Mouse (Mus musculus) cerebellum, postnatal 14 days (tissue): ENCODE measurements around the gene Slc4a1.
"Not testable (repeated sequence)": the region's sequence is repeated elsewhere in the genome, so short reads cannot be mapped to it uniquely, and the experiment has no call there.

Experiments used
- DNase-seq, 2 experiments: peaks; one replicate each; pipeline ENCODE4 v3.0.0; 2021; ENCODE audit warnings: mixed read lengths in 2 of 2

Slc4a1 gene

GRCm38 (mm10) chr11:102366103-102366502 is at the start of gene Slc4a1:
Gene Slc4a1, minus strand, starts transcription at chr11:102366203.
- not testable (repeated sequence) for DNase-seq

DNA sequence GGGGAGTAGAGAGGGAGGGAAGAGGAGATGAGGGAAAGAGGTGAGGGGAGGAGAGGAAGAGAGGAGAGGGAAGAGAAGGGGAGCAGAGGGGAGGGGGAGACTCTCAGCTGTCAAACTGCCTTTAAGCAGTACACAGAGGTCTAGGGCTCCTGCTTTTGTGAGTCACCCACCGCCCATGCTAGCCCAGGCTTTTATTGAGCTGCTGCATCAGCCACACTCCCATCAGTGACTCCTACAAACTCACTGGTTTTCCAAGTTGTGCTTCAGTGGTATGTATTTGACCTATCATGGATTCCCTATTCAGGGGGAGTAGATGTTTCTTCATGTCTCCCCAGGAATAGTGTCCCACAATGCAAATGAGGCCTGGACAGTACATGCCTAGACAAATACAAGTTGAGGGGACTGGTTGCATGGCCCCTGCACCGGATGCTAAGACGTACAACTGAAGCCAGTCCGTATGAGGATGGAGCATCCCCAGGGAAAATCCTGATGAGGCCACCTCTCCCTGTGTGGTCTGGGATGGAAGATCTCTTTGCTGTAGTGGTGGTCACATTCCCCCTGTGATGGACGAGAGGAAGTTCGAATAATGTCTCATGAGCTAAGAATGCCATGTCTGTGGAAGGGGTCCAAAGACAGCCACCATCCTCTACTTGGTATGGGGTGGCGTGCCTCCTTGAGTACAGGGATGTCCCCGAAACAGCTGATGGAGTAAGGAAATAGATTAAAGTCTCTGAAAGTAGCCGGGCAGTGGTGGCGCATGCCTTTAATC is 49.2 kb upstream of the Slc4a1 start:
- no peak for DNase-seq

DNA sequence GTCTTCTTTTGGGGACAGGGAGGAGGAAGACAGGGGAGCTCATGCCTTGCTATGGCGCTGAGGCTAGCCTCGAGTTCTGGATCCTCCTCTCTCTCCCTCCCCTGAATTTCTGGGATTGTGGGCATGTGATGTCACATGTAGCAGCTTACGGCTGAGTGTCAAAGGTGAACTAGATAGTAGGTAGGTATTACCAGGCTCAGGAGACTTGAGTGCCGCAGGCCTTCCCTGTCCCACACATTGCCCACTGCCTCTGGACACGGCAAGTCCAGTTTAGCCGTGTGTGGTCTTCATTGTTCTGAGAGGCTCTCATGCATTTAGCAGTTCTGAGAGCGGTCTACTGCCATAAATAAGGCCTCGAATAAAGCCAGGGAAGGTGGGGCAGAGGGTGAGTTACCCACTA is 47.1 kb upstream of the Slc4a1 start:
- no peak for DNase-seq

- peak; percentile 95 to 97 for DNase-seq
Observed at GRCm38 (mm10) chr11:102411704-102412103, 45.7 kb upstream of the Slc4a1 start.

DNA sequence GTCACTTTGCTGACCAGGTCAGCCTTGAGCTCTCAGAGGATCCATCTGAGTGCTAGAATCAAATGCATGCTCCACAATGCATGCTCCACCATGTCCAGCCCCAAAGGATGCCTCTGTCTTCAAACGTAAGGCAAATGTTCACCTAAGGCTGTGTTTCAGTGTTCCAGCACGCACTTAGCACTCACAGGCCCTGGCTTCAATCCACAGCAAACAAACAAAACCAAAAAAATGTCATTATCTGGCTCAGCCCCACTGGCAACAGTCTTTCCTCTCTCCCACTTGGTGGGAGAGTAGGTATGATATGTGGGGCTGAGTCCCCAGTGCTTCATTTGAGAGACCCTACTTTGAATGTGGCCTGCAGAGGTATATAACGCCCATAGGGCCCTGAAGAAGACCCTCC is 45.1 kb upstream of the Slc4a1 start:
- no peak for DNase-seq

- not testable (repeated sequence) for DNase-seq
Observed at GRCm38 (mm10) chr11:102410345-102410744, 44.3 kb upstream of the Slc4a1 start.

- DNase-seq = no peak
Observed at GRCm38 (mm10) chr11:102409795-102410330, 43.9 kb upstream of the Slc4a1 start.

GRCm38 (mm10) chr11:102408888-102409794 is 43.1 kb upstream of the Slc4a1 start:
- peak in 1 of 2 experiments; percentile 10 for DNase-seq

- peak; percentile 96 to 97 for DNase-seq
Observed at GRCm38 (mm10) chr11:102408344-102408876, 42.4 kb upstream of the Slc4a1 start.

DNA sequence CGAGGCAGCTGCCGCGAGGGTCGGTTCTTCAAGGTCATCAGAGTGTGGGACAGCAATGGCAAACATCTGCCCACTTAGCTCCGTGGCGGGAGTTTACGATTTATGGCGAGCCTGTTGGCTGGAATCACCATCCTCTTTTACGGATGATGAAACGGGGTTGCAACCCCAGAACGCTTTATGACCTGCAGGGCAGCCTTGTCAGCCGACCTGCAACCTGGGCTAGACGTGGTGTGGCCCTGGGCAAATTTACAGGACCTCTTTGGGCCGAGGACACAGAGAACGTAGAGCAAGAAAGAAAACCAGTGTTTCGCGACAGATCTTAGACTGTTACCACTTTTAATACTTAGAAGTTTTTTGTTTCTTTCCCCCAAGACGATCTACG is 41.8 kb upstream of the Slc4a1 start, which contains the start of gene Slc25a39:
Gene Slc25a39 (minus strand): TSS at position 113 of the 382 bp plus-strand sequence.
- DNase-seq = no peak

GRCm38 (mm10) chr11:102406900-102407833 is 41.2 kb upstream of the Slc4a1 start:
- peak; percentile 95 to 97 for DNase-seq

DNA sequence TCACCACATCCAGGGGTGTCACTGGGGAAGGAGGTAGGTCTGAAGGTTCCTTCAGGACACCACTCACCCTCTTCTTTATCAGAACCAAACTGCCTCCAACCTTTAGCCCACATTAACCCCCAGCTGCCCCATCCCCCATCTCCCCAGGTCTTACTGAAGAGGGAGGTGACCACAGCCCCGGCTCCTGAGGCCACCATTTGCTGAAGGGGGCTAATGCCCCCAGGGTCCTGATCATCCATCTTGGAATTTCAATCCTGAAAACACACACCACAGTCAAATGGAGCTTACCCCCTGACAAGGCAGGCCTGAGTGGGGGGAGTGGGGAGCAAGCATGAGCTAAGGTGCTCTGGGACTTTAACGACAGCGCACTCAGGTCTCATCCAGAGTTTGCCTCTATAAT is 40.4 kb upstream of the Slc4a1 start:
- peak; percentile 35 to 42 for DNase-seq

DNA sequence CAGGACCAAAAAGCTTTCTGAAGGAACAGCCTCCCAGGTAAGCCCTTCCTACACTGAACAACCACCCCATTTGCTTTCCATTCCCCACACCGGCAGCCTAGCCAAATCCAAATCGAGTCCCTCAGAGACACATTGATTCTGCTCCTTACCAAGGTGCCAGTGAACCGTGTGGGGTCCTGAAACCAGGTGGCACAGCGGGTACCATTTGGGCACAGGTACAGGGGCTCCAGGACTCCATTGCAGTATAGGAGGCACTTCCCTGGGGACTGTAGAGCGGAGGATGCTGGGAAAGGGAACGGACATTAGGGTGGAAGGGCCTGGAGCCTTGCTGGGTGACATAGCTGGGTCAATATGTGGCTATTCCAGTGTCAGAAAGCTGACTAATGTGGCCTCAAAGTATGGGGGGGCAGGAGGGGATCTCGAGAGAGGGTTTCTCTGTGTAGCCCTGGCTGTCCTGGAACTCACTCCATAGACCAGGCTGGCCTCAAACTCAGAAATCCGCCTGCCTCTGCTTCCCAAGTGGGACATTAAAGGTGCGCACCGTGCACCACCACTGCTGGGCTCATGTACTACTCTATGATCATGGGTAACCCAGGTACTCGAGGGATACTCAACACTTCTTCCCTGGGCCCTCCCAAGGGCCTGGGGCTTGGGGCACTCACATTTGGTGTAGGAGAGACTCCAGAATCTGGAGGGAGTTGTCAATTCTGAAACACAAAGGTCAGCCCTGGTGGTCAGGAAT is 39.7 kb upstream of the Slc4a1 start:
- DNase-seq = peak in 1 of 2 experiments; percentile 26

GRCm38 (mm10) chr11:102404161-102405010 is 38.4 kb upstream of the Slc4a1 start:
- peak in 1 of 2 experiments; percentile 21 for DNase-seq

GRCm38 (mm10) chr11:102403657-102404056 is 37.7 kb upstream of the Slc4a1 start:
- DNase-seq = peak; percentile 18 to 20

DNA sequence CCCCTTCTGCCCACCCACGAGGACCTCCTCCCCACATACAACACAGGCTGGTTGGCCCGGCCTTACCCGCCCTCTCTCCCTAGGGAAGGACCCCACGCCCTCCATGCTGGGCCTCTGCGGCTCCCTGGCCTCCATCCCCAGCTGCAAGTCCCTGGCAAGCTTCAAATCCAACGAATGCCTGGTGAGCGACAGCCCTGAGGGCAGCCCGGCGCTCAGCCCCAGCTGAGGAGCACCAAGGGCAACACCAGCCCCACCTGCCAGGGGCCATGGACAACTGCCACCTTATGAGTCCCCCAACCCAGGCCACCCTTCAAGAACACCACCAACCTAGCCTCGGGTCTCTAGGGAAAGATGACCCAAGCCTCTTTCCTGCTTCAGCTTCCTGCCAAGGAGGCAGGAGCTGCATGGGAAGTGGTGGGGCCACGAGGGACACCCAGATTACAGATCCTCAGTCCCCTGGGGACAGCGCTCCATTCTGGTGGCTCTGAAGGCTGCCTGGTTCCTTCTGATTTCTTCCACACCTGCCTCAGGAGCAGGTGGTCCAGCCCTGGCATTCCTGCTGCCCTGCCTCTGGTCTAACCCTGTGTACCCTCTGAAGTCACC is 36.0 kb upstream of the Slc4a1 start:
- DNase-seq = peak; percentile 21 to 34

GRCm38 (mm10) chr11:102400513-102401084 is 34.6 kb upstream of the Slc4a1 start:
- DNase-seq = peak; percentile 15 to 33

DNA sequence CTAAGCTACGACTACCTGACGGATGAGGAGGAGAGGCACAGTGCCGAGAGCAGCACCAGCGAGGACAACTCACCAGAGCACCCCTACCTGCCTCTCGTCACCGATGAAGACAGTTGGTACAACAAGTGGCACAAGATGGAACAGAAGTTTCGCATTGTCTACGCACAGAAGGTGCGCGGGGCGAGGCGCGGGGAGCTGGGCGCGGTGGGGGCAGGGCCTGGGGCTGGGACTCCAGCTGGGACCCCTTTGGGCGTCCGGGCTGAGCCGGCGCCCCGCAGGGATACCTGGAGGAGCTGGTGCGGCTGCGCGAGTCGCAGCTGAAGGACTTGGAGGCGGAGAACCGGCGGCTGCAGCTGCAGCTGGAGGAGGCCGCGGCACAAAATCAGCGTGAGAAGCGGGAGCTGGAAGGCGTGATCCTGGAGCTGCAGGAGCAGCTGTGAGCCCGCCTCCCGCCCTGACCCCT is 33.6 kb upstream of the Slc4a1 start:
- DNase-seq = peak; percentile 33 to 40

GRCm38 (mm10) chr11:102399107-102399506 is 33.1 kb upstream of the Slc4a1 start:
- peak; percentile 36 to 37 for DNase-seq
